Mouse (Mus musculus) NIH3T3 (cell line): ENCODE data around the gene Senp6.
"Not testable (repeated sequence)": the region's sequence is repeated elsewhere in the genome, so short reads cannot be mapped to it uniquely, and the experiment has no call there.

ENCODE experiments used
- DNase-seq: peaks from one replicate; pipeline ENCODE4 v3.0.0-alpha.2; 2012; ENCODE audit warnings: low read depth

Senp6 gene

GRCm38 (mm10) chr9:80066367-80067220 is at the start of gene Senp6:
Senp6 (plus strand) TSS chr9:80066903.
- DNase-seq, result peak; percentile 76

- DNase-seq, result no peak
Observed at GRCm38 (mm10) chr9:80020429-80020828, 46.3 kb upstream of the Senp6 start.

GRCm38 (mm10) chr9:80021648-80022047 is 45.1 kb upstream of the Senp6 start:
- peak; percentile 44 for DNase-seq

- DNase-seq, result no peak
Observed at GRCm38 (mm10) chr9:80022821-80023220, 43.9 kb upstream of the Senp6 start.

- not testable (repeated sequence) for DNase-seq
Observed at GRCm38 (mm10) chr9:80025347-80025746, 41.4 kb upstream of the Senp6 start.

GRCm38 (mm10) chr9:80026017-80026416 is 40.7 kb upstream of the Senp6 start:
- peak; percentile 80 for DNase-seq

- no peak for DNase-seq
Observed at GRCm38 (mm10) chr9:80026581-80027021, 40.1 kb upstream of the Senp6 start.

GRCm38 (mm10) chr9:80037262-80037996 is 29.3 kb upstream of the Senp6 start:
- DNase-seq, result no peak

GRCm38 (mm10) chr9:80037997-80038383 is 28.7 kb upstream of the Senp6 start:
- no peak for DNase-seq

- DNase-seq, result no peak
Observed at GRCm38 (mm10) chr9:80039296-80039815, 27.3 kb upstream of the Senp6 start.

- DNase-seq, result not testable (repeated sequence)
Observed at GRCm38 (mm10) chr9:80044301-80044700, 22.4 kb upstream of the Senp6 start.

GRCm38 (mm10) chr9:80049271-80049670 is 17.4 kb upstream of the Senp6 start:
- not testable (repeated sequence) for DNase-seq

GRCm38 (mm10) chr9:80052951-80053350 is 13.8 kb upstream of the Senp6 start:
- DNase-seq, result no peak

GRCm38 (mm10) chr9:80057690-80058089 is 9.0 kb upstream of the Senp6 start:
- DNase-seq, result peak; percentile 52

- DNase-seq, result peak; percentile 16
Observed at GRCm38 (mm10) chr9:80065495-80065894, 1.2 kb upstream of the Senp6 start.

GRCm38 (mm10) chr9:80067221-80068027 is 721 bp downstream of the Senp6 start:
- peak; percentile 78 for DNase-seq

- DNase-seq, result no peak
Observed at GRCm38 (mm10) chr9:80068028-80068515, 1.4 kb downstream of the Senp6 start.

- DNase-seq, result no peak
Observed at GRCm38 (mm10) chr9:80068735-80069315, 2.1 kb downstream of the Senp6 start.

GRCm38 (mm10) chr9:80070026-80070425 is 3.3 kb downstream of the Senp6 start:
- no peak for DNase-seq

- DNase-seq, result no peak
Observed at GRCm38 (mm10) chr9:80071616-80072015, 4.9 kb downstream of the Senp6 start.

GRCm38 (mm10) chr9:80074067-80074466 is 7.4 kb downstream of the Senp6 start:
- no peak for DNase-seq
